Mouse (Mus musculus) urinary bladder, adult 2 months (tissue): Measurements from ENCODE around the gene Rc3h2. TPM values are rescaled to one million over a fixed set of nuclear protein-coding genes. Genes with fewer than 3 reads are reported as not detected.
A peak's percentile ranks its signal among the peaks of the same experiment; 100 is the strongest.

Source experiments
- DNase-seq: peaks from one replicate; pipeline ENCODE4 v3.0.0; 2022; ENCODE audit warnings: low spot score
- polyA plus RNA-seq: library from polyadenylated mRNA; depleted of rRNA; stranded (reverse); fragments of >200 nt; gene quantifications from 2 replicates; pipeline ENCODE4 v1.2.3, GENCODE M21; 2012; rRNA removed

Rc3h2 gene
- 13.1 and 15.9 TPM in 2 replicates for polyA plus RNA-seq

GRCm38 (mm10) chr2:37422306-37423304 is at the start of gene Rc3h2:
Gene Rc3h2, minus strand, starts transcription at chr2:37422903.
- peak; percentile 86 for DNase-seq

GRCm38 (mm10) chr2:37466266-37466665 is 43.6 kb upstream of the Rc3h2 start:
- DNase-seq, result no peak

- no peak for DNase-seq
These were observed 38.0 kb upstream of the Rc3h2 start for GRCm38 (mm10) chr2:37460707-37461106.

- DNase-seq, result no peak
These were observed 29.7 kb upstream of the Rc3h2 start for GRCm38 (mm10) chr2:37452376-37452760.

- peak; percentile 91 for DNase-seq
These were observed 29.1 kb upstream of the Rc3h2 start for GRCm38 (mm10) chr2:37451667-37452375.

GRCm38 (mm10) chr2:37442611-37443591 is 20.2 kb upstream of the Rc3h2 start, which contains the start of the genes Zbtb26, Zbtb6 and Rabgap1:
Gene Zbtb26, minus strand, starts transcription at chr2:37443135.
Gene Zbtb6, minus strand, starts transcription at chr2:37443171.
Gene Rabgap1, plus strand, starts transcription at chr2:37443279.
- peak; percentile 90 for DNase-seq

- no peak for DNase-seq
These were observed 8.9 kb upstream of the Rc3h2 start for GRCm38 (mm10) chr2:37431609-37432008.

- DNase-seq, result peak; percentile 50
These were observed 8.1 kb upstream of the Rc3h2 start for GRCm38 (mm10) chr2:37430593-37431464.

GRCm38 (mm10) chr2:37423671-37424070 is 968 bp upstream of the Rc3h2 start:
- no peak for DNase-seq

- DNase-seq, result no peak
These were observed 800 bp downstream of the Rc3h2 start for GRCm38 (mm10) chr2:37421903-37422302.

GRCm38 (mm10) chr2:37395539-37395938 is 27.2 kb downstream of the Rc3h2 start:
- no peak for DNase-seq

- no peak for DNase-seq
These were observed 39.8 kb downstream of the Rc3h2 start for GRCm38 (mm10) chr2:37382921-37383320.

- DNase-seq, result no peak
These were observed 42.5 kb downstream of the Rc3h2 start for GRCm38 (mm10) chr2:37380189-37380588.

GRCm38 (mm10) chr2:37376018-37376417 is 46.7 kb downstream of the Rc3h2 start:
- no peak for DNase-seq

GRCm38 (mm10) chr2:37370651-37371050 is 52.1 kb downstream of the Rc3h2 start:
- no peak for DNase-seq

- no peak for DNase-seq
These were observed 62.8 kb downstream of the Rc3h2 start for GRCm38 (mm10) chr2:37359908-37360307.

GRCm38 (mm10) chr2:37358633-37359540 is 63.8 kb downstream of the Rc3h2 start, which contains the start of gene Pdcl:
Gene Pdcl, minus strand, starts transcription at chr2:37359332.
- DNase-seq, result peak; percentile 75

GRCm38 (mm10) chr2:37355571-37355970 is 67.1 kb downstream of the Rc3h2 start:
- no peak for DNase-seq

- no peak for DNase-seq
These were observed 71.0 kb downstream of the Rc3h2 start for GRCm38 (mm10) chr2:37351671-37352070.
